Mouse (Mus musculus) CH12.LX (cell line): ENCODE results near the gene Ccr8. TPM values are rescaled to one million over a fixed set of nuclear protein-coding genes. Genes with fewer than 3 reads are reported as not detected.

Experiments used
- DNase-seq: peaks from one replicate; pipeline ENCODE4 v3.0.0-alpha.2; 2013; ENCODE audit errors: extremely low read depth
- H3K27ac ChIP-seq: 2 replicates; pipeline ENCODE4 v1.5.1; 2012; ENCODE audit warnings: low read depth, mild to moderate bottlenecking, control low read depth, moderate library complexity; ENCODE audit not compliant: insufficient read depth
- H3K27me3 ChIP-seq: replicated peaks from 2 replicates; pipeline ENCODE3; 2012; ENCODE audit warnings: inconsistent platforms
- H3K36me3 ChIP-seq, 2 experiments: replicated peaks in 1 of 2; 2 replicates each; pipeline versions ENCODE3 to v1.6.1; 2012; ENCODE audit warnings: inconsistent platforms in 1 of 2, low read length in 1 of 2, mild to moderate bottlenecking in 1 of 2, mixed read lengths in 1 of 2, moderate library complexity in 1 of 2; ENCODE audit not compliant: control insufficient read depth in 1 of 2, insufficient read depth in 1 of 2
- H3K4me1 ChIP-seq, 2 experiments: 2 replicates each; pipeline ENCODE4 v1.6.1; 2012; ENCODE audit warnings: inconsistent platforms in 1 of 2, moderate library complexity in 1 of 2; ENCODE audit not compliant: insufficient read depth in 2 of 2, control insufficient read depth in 1 of 2
- H3K4me2 ChIP-seq: 2 replicates; pipeline ENCODE4 v1.6.1; 2012; ENCODE audit warnings: low read depth, mild to moderate bottlenecking, control low read depth; ENCODE audit not compliant: poor library complexity, insufficient read depth, severe bottlenecking
- H3K4me3 ChIP-seq, 3 experiments: fragments of 150-350 bp in 1 of 3; sonication (generic) in 1 of 3; replicated peaks in 1 of 3; 2 replicates each; pipeline versions ENCODE3 to v1.5.1; 2011 to 2012; ENCODE audit warnings: low read depth in 2 of 3, low read length in 2 of 3, mild to moderate bottlenecking in 2 of 3, moderate library complexity in 2 of 3, control low read depth in 1 of 3, improper control_type of control experiment in 1 of 3, inconsistent platforms in 1 of 3, mixed read lengths in 1 of 3; ENCODE audit not compliant: poor library complexity in 1 of 3
- H3K79me2 ChIP-seq: replicated peaks from 2 replicates; pipeline ENCODE4 v1.6.1; 2012; ENCODE audit warnings: mild to moderate bottlenecking, moderate library complexity; ENCODE audit not compliant: control insufficient read depth, poor library complexity, insufficient read depth, severe bottlenecking; ENCODE audit errors: extremely low read depth
- H3K9ac ChIP-seq: 2 replicates; pipeline ENCODE4 v1.6.1; 2012; ENCODE audit warnings: low read depth, mild to moderate bottlenecking, control low read depth, moderate library complexity; ENCODE audit not compliant: insufficient read depth
- H3K9me3 ChIP-seq: replicated peaks from 2 replicates; pipeline ENCODE3; 2012; ENCODE audit warnings: low read length, inconsistent platforms, mixed read lengths
- CHD1 ChIP-seq: IDR thresholded peaks from 2 replicates; pipeline ENCODE4 v1.6.1; 2012; ENCODE audit warnings: low read depth, low read length, improper control_type of control experiment, inconsistent platforms
- CHD2 ChIP-seq: IDR thresholded peaks from 2 replicates; pipeline ENCODE4 v1.6.1; 2011; ENCODE audit warnings: low read length, improper control_type of control experiment
- E2F4 ChIP-seq: IDR thresholded peaks from 2 replicates; pipeline ENCODE4 v1.6.1; 2011; ENCODE audit warnings: low read depth, low read length, improper control_type of control experiment; ENCODE audit not compliant: insufficient replicate concordance
- EP300 ChIP-seq: IDR thresholded peaks from 2 replicates; pipeline ENCODE4 v1.6.1; 2011; ENCODE audit warnings: low read length, improper control_type of control experiment
- ETS1 ChIP-seq: conservative IDR thresholded peaks from 2 replicates; pipeline ENCODE4 v1.6.1; 2012; ENCODE audit warnings: low read depth, mild to moderate bottlenecking, inconsistent platforms, low read length, improper control_type of control experiment, moderate library complexity
- GABPA ChIP-seq: IDR thresholded peaks from 2 replicates; pipeline ENCODE4 v1.6.1; 2012; ENCODE audit warnings: low read depth, low read length, improper control_type of control experiment, inconsistent platforms; ENCODE audit not compliant: insufficient replicate concordance
- HCFC1 ChIP-seq: IDR thresholded peaks from 2 replicates; pipeline ENCODE4 v1.6.1; 2012; ENCODE audit warnings: low read depth, mild to moderate bottlenecking, inconsistent platforms, low read length, improper control_type of control experiment
- IRF4 ChIP-seq: IDR thresholded peaks from 2 replicates; pipeline ENCODE4 v1.6.1; 2014; ENCODE audit warnings: low read depth, mild to moderate bottlenecking, inconsistent platforms, low read length, improper control_type of control experiment
- JUN ChIP-seq: IDR thresholded peaks from 2 replicates; pipeline ENCODE4 v1.6.1; 2011; ENCODE audit warnings: low read depth, mild to moderate bottlenecking, low read length, improper control_type of control experiment, moderate library complexity; ENCODE audit not compliant: insufficient read depth
- JUND ChIP-seq: conservative IDR thresholded peaks from 2 replicates; pipeline ENCODE4 v1.6.1; 2011; ENCODE audit warnings: low read depth, low read length, improper control_type of control experiment
- KAT2A ChIP-seq: IDR thresholded peaks from 2 replicates; pipeline ENCODE4 v1.6.1; 2012; ENCODE audit warnings: low read length, improper control_type of control experiment, inconsistent platforms; ENCODE audit not compliant: insufficient replicate concordance
- MAFK ChIP-seq: IDR thresholded peaks from 2 replicates; pipeline ENCODE4 v1.6.1; 2011; ENCODE audit warnings: low read length, improper control_type of control experiment; ENCODE audit not compliant: insufficient replicate concordance
- MAX ChIP-seq: IDR thresholded peaks from 2 replicates; pipeline ENCODE4 v1.6.1; 2011; ENCODE audit warnings: low read length, improper control_type of control experiment
- MAZ ChIP-seq: IDR thresholded peaks from 2 replicates; pipeline ENCODE4 v1.6.1; 2012; ENCODE audit warnings: low read depth, mild to moderate bottlenecking, inconsistent platforms, low read length, improper control_type of control experiment, moderate library complexity
- MYC ChIP-seq: IDR thresholded peaks from 2 replicates; pipeline ENCODE4 v1.6.1; 2011; ENCODE audit warnings: low read depth, mild to moderate bottlenecking, improper control_type of control experiment, low read length
- NRF1 ChIP-seq: IDR thresholded peaks from 2 replicates; pipeline ENCODE4 v1.6.1; 2014; ENCODE audit warnings: low read depth, mild to moderate bottlenecking, inconsistent platforms, low read length, improper control_type of control experiment, moderate library complexity
- POLR2A ChIP-seq: IDR thresholded peaks from 2 replicates; pipeline ENCODE4 v1.6.1; 2011; ENCODE audit warnings: low read depth, mild to moderate bottlenecking, improper control_type of control experiment, low read length
- POLR2AphosphoS2 ChIP-seq: IDR thresholded peaks from 2 replicates; pipeline ENCODE4 v1.6.1; 2011; ENCODE audit warnings: low read depth, low read length, improper control_type of control experiment
- RAD21 ChIP-seq: IDR thresholded peaks from 2 replicates; pipeline ENCODE4 v1.6.1; 2011; ENCODE audit warnings: low read depth, mild to moderate bottlenecking, low read length, improper control_type of control experiment, moderate library complexity
- SIN3A ChIP-seq: IDR thresholded peaks from 2 replicates; pipeline ENCODE4 v1.6.1; 2012; ENCODE audit warnings: low read length, improper control_type of control experiment, inconsistent platforms
- SMC3 ChIP-seq: IDR thresholded peaks from 2 replicates; pipeline ENCODE4 v1.6.1; 2011; ENCODE audit warnings: low read depth, low read length, improper control_type of control experiment
- TBP ChIP-seq: conservative IDR thresholded peaks from 2 replicates; pipeline ENCODE4 v1.6.1; 2011; ENCODE audit warnings: low read depth, low read length, improper control_type of control experiment
- TCF12 ChIP-seq: IDR thresholded peaks from 2 replicates; pipeline ENCODE4 v1.6.1; 2014; ENCODE audit warnings: low read depth, mild to moderate bottlenecking, inconsistent platforms, low read length, improper control_type of control experiment
- UBTF ChIP-seq: IDR thresholded peaks from 2 replicates; pipeline ENCODE4 v1.6.1; 2012; ENCODE audit warnings: low read depth, mild to moderate bottlenecking, inconsistent platforms, low read length, improper control_type of control experiment, moderate library complexity
- USF1 ChIP-seq: IDR thresholded peaks from 2 replicates; pipeline ENCODE4 v1.6.1; 2014; ENCODE audit warnings: low read depth, mild to moderate bottlenecking, inconsistent platforms, low read length, improper control_type of control experiment
- USF2 ChIP-seq: conservative IDR thresholded peaks from 2 replicates; pipeline ENCODE4 v1.6.1; 2011; ENCODE audit warnings: low read depth, low read length, improper control_type of control experiment
- ZMIZ1 ChIP-seq: IDR thresholded peaks from 2 replicates; pipeline ENCODE4 v1.6.1; 2012; ENCODE audit warnings: low read depth, mild to moderate bottlenecking, inconsistent platforms, low read length, improper control_type of control experiment
- ZNF384 ChIP-seq: IDR thresholded peaks from 2 replicates; pipeline ENCODE4 v1.6.1; 2012; ENCODE audit warnings: low read depth, low read length, improper control_type of control experiment, inconsistent platforms
- dilution Hi-C: fragments of 300-500 bp; cut with MboI; formaldehyde crosslinking; loops from 2 replicates; pipeline ENCODE4 v1.14.3; 2020; ENCODE audit warnings: low sequenced_read_pairs; ENCODE audit not compliant: extremely low pct_unique_long_range_greater_than_20kb, extremely low pct_ligation_motif_present
- in situ Hi-C: fragments of 300-500 bp; cut with MboI; formaldehyde crosslinking; loops from 3 replicates; pipeline ENCODE4 v1.14.3; 2019; ENCODE audit warnings: low sequenced_read_pairs, low pct_ligation_motif_present, low pct_unique_long_range_greater_than_20kb, mixed read lengths
- polyA plus RNA-seq: library from polyadenylated mRNA; unstranded; fragments of >175 nt; gene quantifications from 2 replicates; pipeline ENCODE4 v1.2.1, GENCODE M21; 2012; ENCODE audit warnings: low read depth; ENCODE audit not compliant: insufficient read length
- total RNA-seq, 2 experiments: library from RNA; depleted of rRNA; stranded (reverse); fragments of 300-350 nt in 1 of 2; fragments of >200 nt in 1 of 2; gene quantifications; 2 replicates each; pipeline ENCODE4 v1.2.3; 2012 to 2014

Gene Ccr8
- total and polyA plus RNA-seq, 3 experiments = not detected

DNA sequence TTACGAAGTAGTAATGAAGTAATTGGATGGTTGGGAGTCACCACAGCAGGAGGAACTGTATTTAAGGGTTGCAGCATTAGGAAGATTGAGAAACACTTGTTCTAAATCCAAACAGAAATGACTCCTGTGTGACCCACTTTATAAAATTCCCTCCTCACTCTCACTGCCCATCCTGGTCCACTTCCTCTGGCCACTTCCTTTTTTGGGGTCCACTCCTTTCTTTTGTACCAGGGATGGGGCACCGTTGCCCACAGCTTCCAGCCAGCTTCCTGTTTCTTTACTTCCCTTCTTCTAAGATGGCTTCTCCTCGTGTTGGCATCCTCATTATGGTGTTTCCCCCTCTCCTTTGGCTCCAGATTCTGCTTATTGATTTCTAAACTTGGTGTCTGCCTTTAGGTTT is 33.2 kb upstream of the Ccr8 start:
- Histone ChIP-seq H3K4me1 (peaks cover 25 to 33% of the 10 kb centered on the region in 2 experiments), H3K36me3 (no peaks in the 10 kb centered on the region), H3K4me3 (no peak overlapping the region), H3K9ac (no peak overlapping the region)
- in situ Hi-C loops = no loop called here
- no peak for TF ChIP-seq KAT2A
- no peak for TF ChIP-seq JUND
- TF ChIP-seq GABPA = no peak
- no peak for TF ChIP-seq MAZ
- TF ChIP-seq CHD2 = no peak
- no peak for TF ChIP-seq IRF4
- no peak for TF ChIP-seq SIN3A
- TF ChIP-seq MAX = no peak
- no peak for TF ChIP-seq ZNF384
- TF ChIP-seq EP300 = no peak
- TF ChIP-seq POLR2AphosphoS2 = no peak
- TF ChIP-seq TCF12 = no peak
- no peak for TF ChIP-seq ETS1
- no peak for TF ChIP-seq ZMIZ1
- no peak for TF ChIP-seq POLR2A
- no peak for TF ChIP-seq MAFK
- TF ChIP-seq RAD21 = no peak
- no peak for TF ChIP-seq USF1
- no peak for TF ChIP-seq USF2
- TF ChIP-seq CHD1 = no peak
- TF ChIP-seq, all 38 proteins: peak for 0
- Histone ChIP-seq H3K27me3 (no peaks in the 10 kb centered on the region), H3K79me2 (no peaks in the 10 kb centered on the region), H3K9me3 (peaks cover 15% of the 10 kb centered on the region), H3K4me2 (no peak overlapping the region), H3K27ac (no peak overlapping the region)
- no peak for DNase-seq
- dilution Hi-C loops = no loop called here

DNA sequence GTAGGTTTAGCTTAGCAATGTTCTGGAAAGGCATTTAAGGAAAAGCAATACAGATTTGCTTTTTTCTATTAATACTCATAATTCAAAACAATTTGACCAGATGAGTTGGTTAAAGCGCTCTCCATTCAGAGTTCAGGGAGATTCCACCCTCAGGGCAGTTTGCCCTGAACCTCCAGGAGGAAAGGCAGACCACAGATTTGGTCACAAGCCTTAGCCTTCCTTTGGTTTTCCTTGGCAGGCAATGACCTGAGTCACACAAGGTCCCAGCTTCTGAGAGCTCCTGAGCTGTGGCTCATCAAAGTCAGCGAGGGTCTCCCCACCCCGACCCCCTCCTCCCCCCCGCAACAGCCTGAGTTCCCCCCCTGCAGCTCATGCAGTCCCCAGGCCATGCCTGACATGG is 27.6 kb upstream of the Ccr8 start:
- dilution Hi-C loops = no loop called here
- Histone ChIP-seq H3K9me3 (peaks cover 3% of the 10 kb centered on the region), H3K36me3 (no peaks in the 10 kb centered on the region), H3K79me2 (no peaks in the 10 kb centered on the region), H3K4me1 (peaks cover 0 to 4% of the 10 kb centered on the region in 2 experiments; a peak in 2 of 4 replicates), H3K27ac (no peak overlapping the region), H3K9ac (no peak overlapping the region), H3K4me3 (no peak overlapping the region), H3K27me3 (peaks cover 8% of the 10 kb centered on the region), H3K4me2 (no peak overlapping the region)
- in situ Hi-C loops = no loop called here
- TF ChIP-seq NRF1 = no peak
- no peak for TF ChIP-seq UBTF
- TF ChIP-seq JUN = no peak
- no peak for TF ChIP-seq CHD2
- no peak for TF ChIP-seq ETS1
- TF ChIP-seq E2F4 = no peak
- no peak for TF ChIP-seq HCFC1
- TF ChIP-seq ZNF384 = no peak
- TF ChIP-seq SMC3 = no peak
- no peak for TF ChIP-seq ZMIZ1
- no peak for TF ChIP-seq GABPA
- TF ChIP-seq TBP = no peak
- TF ChIP-seq JUND = no peak
- no peak for TF ChIP-seq IRF4
- TF ChIP-seq USF1 = no peak
- TF ChIP-seq MYC = no peak
- DNase-seq = no peak
